Mouse (Mus musculus) neural tube, embryonic 14.5 days (tissue): Measurements from ENCODE around the gene Gm13030. TPM values are rescaled to one million over a fixed set of nuclear protein-coding genes. Genes with fewer than 3 reads are reported as not detected.

ENCODE experiments used
- ATAC-seq: fragments of 200-750 bp; cut with Nextera tagmentation; 2 replicates; pipeline ENCODE4 v1.8.0; 2017; ENCODE audit warnings: low read depth, mild to moderate bottlenecking, moderate TSS enrichment, moderate library complexity
- H3K27ac ChIP-seq: fragments of 300-500 bp; sonication (generic); 2 replicates; pipeline ENCODE4 v1.5.1; 2014; ENCODE audit warnings: low read depth, mild to moderate bottlenecking, control low read depth, low read length, moderate library complexity, mixed read lengths
- H3K27me3 ChIP-seq: fragments of 300-500 bp; sonication (generic); 2 replicates; pipeline ENCODE4 v1.6.1; 2014; ENCODE audit warnings: low read length; ENCODE audit not compliant: control insufficient read depth, insufficient read depth
- H3K36me3 ChIP-seq: fragments of 300-500 bp; sonication (generic); 2 replicates; pipeline ENCODE4 v1.6.1; 2014; ENCODE audit warnings: low read length, mixed read lengths; ENCODE audit not compliant: control insufficient read depth, insufficient read depth
- H3K4me1 ChIP-seq: fragments of 300-500 bp; sonication (generic); 2 replicates; pipeline ENCODE4 v1.6.1; 2014; ENCODE audit warnings: low read length; ENCODE audit not compliant: control insufficient read depth, insufficient read depth
- H3K4me2 ChIP-seq: fragments of 300-500 bp; sonication (generic); 2 replicates; pipeline ENCODE4 v1.6.1; 2014; ENCODE audit warnings: mild to moderate bottlenecking, low read depth, low read length, control low read depth
- H3K4me3 ChIP-seq: fragments of 300-500 bp; sonication (generic); 2 replicates; pipeline ENCODE4 v1.5.1; 2014; ENCODE audit warnings: low read depth, low read length, control low read depth, mixed read lengths
- H3K9ac ChIP-seq: fragments of 300-500 bp; sonication (generic); replicated peaks from 2 replicates; pipeline ENCODE4 v1.6.1; 2014; ENCODE audit warnings: low read depth, mild to moderate bottlenecking, control low read depth, low read length, mixed read lengths
- H3K9me3 ChIP-seq: fragments of 300-500 bp; sonication (generic); 2 replicates; pipeline ENCODE4 v1.6.1; 2016; ENCODE audit warnings: low read length; ENCODE audit not compliant: control insufficient read depth
- WGBS: fragments of 180-500 bp; shearing (Covaris S2); extraction: QIAGEN DNeasy Blood & Tissue Kit; methylation state at CpG from one replicate; pipeline ENCODE4 v1.1.7; 2014; 5-methylcytosine and 5-hydroxymethylcytosine counted together
- polyA plus RNA-seq: library from polyadenylated mRNA; unstranded; fragments of >200 nt; fragmentation: Nextera tagmentation; extraction: Ambion mirVana; gene quantifications from 2 replicates; pipeline ENCODE4 v1.2.1, GENCODE M21; 2014

Gm13030 gene
- polyA plus RNA-seq, 1 experiment from 2014 or later = not detected

DNA sequence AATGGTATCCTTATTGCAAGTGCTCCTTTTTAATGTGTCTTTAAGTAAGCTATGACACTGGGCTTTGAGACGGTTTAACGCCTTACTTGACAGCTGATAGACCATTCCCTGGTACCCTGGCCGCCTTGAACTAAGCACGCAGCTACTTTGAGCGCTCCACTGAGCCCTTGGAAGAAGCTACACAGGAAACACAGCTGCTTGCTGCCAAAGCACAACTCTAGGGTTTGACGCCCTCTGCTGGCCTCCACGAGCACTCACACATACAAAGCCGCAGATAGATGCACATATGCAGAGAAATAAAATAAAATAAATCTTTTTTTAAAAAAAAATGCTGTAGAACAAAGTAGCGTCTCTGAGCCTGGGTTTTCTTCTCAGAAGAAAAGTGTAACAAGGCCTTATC lies 14.5 kb downstream of the Gm13030 start:
- Histone ChIP-seq H3K9me3 (no peaks in the 10 kb centered on the region), H3K27ac (0 out of 2 replicates have a peak overlapping the region, but pooled peaks have one; percentile 28), H3K9ac (no peak overlapping the region; the same call in 1 of the 2 replicates), H3K36me3 (no peaks in the 10 kb centered on the region), H3K4me2 (peak overlapping the region; percentile 32), H3K4me3 (peak overlapping the region; percentile 16; the same call in 1 of the 2 replicates), H3K4me1 (no peaks in the 10 kb centered on the region), H3K27me3 (no peaks in the 10 kb centered on the region)
- WGBS = 22% methylated on average over 9 of the region's 9 CpGs
- ATAC-seq = peak; percentile 45; the same call in 1 of the 2 replicates

- Histone ChIP-seq H3K9me3 (no peaks in the 10 kb centered on the region), H3K27ac (no peak overlapping the region), H3K27me3 (no peaks in the 10 kb centered on the region), H3K4me3 (no peak overlapping the region), H3K36me3 (no peaks in the 10 kb centered on the region), H3K4me1 (no peaks in the 10 kb centered on the region), H3K4me2 (no peak overlapping the region), H3K9ac (no peak overlapping the region)
- 89% methylated on average over 15 of the region's 15 CpGs for WGBS
- no peak for ATAC-seq
These were observed 15.3 kb downstream of the Gm13030 start for GRCm38 (mm10) chr4:138858446-138858845.

DNA sequence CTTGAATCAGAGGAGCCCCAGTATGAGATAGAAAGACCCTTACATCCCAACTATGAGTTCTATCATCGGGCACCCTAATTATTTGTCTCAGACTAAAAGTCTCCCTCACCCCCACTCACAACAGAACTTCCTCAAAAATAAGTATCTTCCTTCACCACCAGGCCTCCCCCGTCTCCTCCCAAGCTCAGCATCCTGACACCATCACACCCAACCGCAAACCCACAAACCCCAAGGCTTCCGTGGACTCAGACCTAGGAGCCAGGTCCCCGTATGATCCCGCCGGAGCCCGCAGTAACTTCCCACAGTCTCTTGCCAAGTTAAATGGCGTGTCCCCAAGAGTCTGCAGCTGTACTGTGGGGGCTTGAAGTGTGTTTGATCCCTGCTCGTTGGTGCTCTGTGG lies 16.2 kb downstream of the Gm13030 start:
- Histone ChIP-seq H3K4me2 (no peak overlapping the region), H3K27me3 (no peaks in the 10 kb centered on the region), H3K9ac (no peak overlapping the region), H3K4me1 (no peaks in the 10 kb centered on the region), H3K4me3 (no peak overlapping the region), H3K27ac (no peak overlapping the region), H3K36me3 (no peaks in the 10 kb centered on the region), H3K9me3 (no peaks in the 10 kb centered on the region)
- WGBS = 92% methylated on average over 10 of the region's 10 CpGs
- ATAC-seq = no peak

- no peaks in the 10 kb centered on the region for H3K27me3 ChIP-seq
- 27% methylated on average over 7 of the region's 7 CpGs for WGBS
- ATAC-seq = no peak
- no peaks in the 10 kb centered on the region for H3K9me3 ChIP-seq
- no peak overlapping the region for H3K4me2 ChIP-seq
- H3K9ac ChIP-seq = no peak overlapping the region
- no peak overlapping the region for H3K4me3 ChIP-seq
- no peak overlapping the region for H3K27ac ChIP-seq
- H3K36me3 ChIP-seq = no peaks in the 10 kb centered on the region
- no peaks in the 10 kb centered on the region for H3K4me1 ChIP-seq
These were observed 17.3 kb downstream of the Gm13030 start for GRCm38 (mm10) chr4:138856491-138856890.

DNA sequence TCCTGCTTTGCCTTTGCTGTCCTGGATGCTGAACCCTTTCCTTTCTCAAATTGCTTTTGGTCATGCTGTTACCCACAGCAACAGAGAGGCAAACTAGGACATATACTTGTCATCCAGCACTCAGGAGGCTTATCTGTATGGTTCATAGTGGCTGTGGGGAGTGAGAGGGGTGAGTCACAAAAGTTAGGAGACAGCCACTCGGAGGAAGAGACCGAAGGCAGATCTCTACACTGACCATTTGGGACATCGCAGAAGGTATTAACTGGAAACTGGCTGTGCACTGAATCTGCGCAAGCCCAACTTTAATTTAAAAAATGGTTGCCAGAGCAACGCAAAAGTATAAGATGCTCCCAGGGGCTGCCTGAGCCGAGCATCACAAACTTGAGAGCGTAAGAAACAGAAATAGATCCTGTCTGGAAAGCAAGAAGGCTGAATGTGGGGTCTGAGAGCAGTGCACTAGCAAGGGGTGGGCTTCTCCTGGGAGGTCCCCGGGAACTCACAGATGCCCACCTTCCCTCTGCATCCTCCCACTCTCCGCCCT lies 18.6 kb downstream of the Gm13030 start:
- no peak overlapping the region for H3K4me3 ChIP-seq
- no peak overlapping the region for H3K27ac ChIP-seq
- H3K4me2 ChIP-seq = no peak overlapping the region
- no peak for ATAC-seq
- WGBS = 89% methylated on average over 9 of the region's 9 CpGs
- no peaks in the 10 kb centered on the region for H3K9me3 ChIP-seq
- H3K27me3 ChIP-seq = no peaks in the 10 kb centered on the region
- H3K4me1 ChIP-seq = no peaks in the 10 kb centered on the region
- no peaks in the 10 kb centered on the region for H3K36me3 ChIP-seq
- no peak overlapping the region for H3K9ac ChIP-seq

- no peaks in the 10 kb centered on the region for H3K27me3 ChIP-seq
- H3K27ac ChIP-seq = no peak overlapping the region
- H3K9me3 ChIP-seq = no peaks in the 10 kb centered on the region
- H3K4me3 ChIP-seq = no peak overlapping the region
- H3K4me1 ChIP-seq = no peaks in the 10 kb centered on the region
- H3K4me2 ChIP-seq = no peak overlapping the region
- no peaks in the 10 kb centered on the region for H3K36me3 ChIP-seq
- WGBS = 75% methylated on average over 6 of the region's 6 CpGs
- H3K9ac ChIP-seq = no peak overlapping the region
- no peak for ATAC-seq
These were observed 20.8 kb downstream of the Gm13030 start for GRCm38 (mm10) chr4:138852961-138853360.

DNA sequence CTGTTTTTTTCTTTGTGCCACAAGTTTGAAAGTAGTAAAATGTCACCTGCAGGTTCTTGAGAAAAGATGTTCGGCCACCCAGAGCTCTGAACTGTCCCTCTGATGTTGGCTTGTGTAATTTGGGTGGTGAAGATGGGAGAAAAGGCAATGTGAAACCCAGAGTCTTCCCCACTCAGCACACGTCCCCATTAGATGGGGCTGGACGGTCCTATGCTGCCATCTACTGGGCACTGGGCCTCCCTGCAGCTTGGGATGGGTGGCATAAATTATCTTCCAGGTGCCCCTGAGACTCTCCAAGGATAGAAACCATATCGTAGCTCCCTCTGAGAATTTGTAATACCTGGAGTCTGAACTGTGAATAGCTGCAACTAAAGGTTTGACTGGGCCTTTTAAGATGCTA lies 22.3 kb downstream of the Gm13030 start:
- H3K4me3 ChIP-seq = no peak overlapping the region
- WGBS = 3% methylated on average over 4 of the region's 4 CpGs
- H3K27me3 ChIP-seq = no peaks in the 10 kb centered on the region
- H3K4me2 ChIP-seq = no peak overlapping the region
- H3K9ac ChIP-seq = no peak overlapping the region
- no peaks in the 10 kb centered on the region for H3K4me1 ChIP-seq
- ATAC-seq = peak; percentile 51; the same call in 1 of the 2 replicates
- H3K9me3 ChIP-seq = no peaks in the 10 kb centered on the region
- no peak overlapping the region for H3K27ac ChIP-seq
- H3K36me3 ChIP-seq = no peaks in the 10 kb centered on the region

- H3K9me3 ChIP-seq = peaks cover 10% of the 10 kb centered on the region; the same call in 1 of the 2 replicates
- H3K4me2 ChIP-seq = no peak overlapping the region
- no peaks in the 10 kb centered on the region for H3K4me1 ChIP-seq
- H3K27me3 ChIP-seq = no peaks in the 10 kb centered on the region
- no peak for ATAC-seq
- no peak overlapping the region for H3K9ac ChIP-seq
- no peak overlapping the region for H3K27ac ChIP-seq
- no peak overlapping the region for H3K4me3 ChIP-seq
- 80% methylated on average over 7 of the region's 7 CpGs for WGBS
- H3K36me3 ChIP-seq = no peaks in the 10 kb centered on the region
These were observed 32.4 kb downstream of the Gm13030 start for GRCm38 (mm10) chr4:138841386-138841785.

DNA sequence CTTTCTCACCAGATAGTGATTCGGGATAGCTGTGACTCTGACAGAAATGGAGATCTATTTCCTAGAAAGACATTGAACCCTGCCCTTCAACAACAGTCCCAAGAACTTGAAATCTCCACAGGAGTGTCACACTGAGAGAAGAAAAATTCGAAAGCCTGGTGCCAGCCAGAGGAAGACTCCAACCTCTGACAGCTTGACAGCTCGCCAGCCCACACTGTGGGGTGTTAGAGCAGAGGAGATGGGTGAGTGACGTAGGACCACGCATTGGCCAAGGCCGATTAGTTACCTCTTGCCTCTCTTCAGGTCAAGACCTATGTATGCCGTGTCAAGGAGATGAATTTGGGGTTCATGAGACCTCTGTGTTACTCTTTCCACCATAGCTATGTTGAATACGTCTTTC lies 33.0 kb downstream of the Gm13030 start:
- Histone ChIP-seq H3K4me3 (no peak overlapping the region), H3K9ac (no peak overlapping the region), H3K9me3 (peaks cover 10% of the 10 kb centered on the region; the same call in 1 of the 2 replicates), H3K27ac (no peak overlapping the region), H3K4me2 (no peak overlapping the region), H3K27me3 (no peaks in the 10 kb centered on the region), H3K36me3 (no peaks in the 10 kb centered on the region), H3K4me1 (no peaks in the 10 kb centered on the region)
- no peak for ATAC-seq
- WGBS = 88% methylated on average over 8 of the region's 8 CpGs
